Mouse (Mus musculus): ENCODE measurements at regions not wholly inside any gene's neighbourhood (a gene's known extent, or its start where the extent isn't known, plus 50 kb on each side); places are given as distances from the start of the nearest gene placed in this dataset.

DNA sequence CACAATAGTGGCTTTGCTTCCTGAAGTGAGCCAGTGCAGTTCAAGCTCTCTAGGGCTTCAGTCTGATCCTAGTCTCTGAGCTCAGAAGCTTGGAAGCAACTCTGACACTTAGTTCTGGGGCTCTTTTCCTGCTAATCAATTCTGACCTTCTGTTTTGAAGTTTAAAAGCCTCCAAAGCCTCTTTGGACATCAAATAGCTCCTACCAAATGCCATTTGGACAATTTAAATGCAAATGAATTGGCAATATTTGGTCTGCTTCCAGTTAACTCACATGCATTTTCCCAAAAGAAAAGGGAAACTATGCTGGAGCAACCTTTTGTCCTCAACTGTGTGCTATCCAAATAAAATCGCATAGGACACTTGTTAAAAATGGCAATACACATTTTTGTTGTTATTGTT lies 968.7 kb downstream of the Tlr4 start:
- intact Hi-C loops (cut with DNase I) = no loop called here
